Mouse (Mus musculus): ENCODE data around the gene Cldn24. TPM values are rescaled to one million over a fixed set of nuclear protein-coding genes. Genes with fewer than 3 reads are reported as not detected.

Gene Cldn24
- total and polyA plus RNA-seq, 2 experiments from 2014 or later: not detected

DNA sequence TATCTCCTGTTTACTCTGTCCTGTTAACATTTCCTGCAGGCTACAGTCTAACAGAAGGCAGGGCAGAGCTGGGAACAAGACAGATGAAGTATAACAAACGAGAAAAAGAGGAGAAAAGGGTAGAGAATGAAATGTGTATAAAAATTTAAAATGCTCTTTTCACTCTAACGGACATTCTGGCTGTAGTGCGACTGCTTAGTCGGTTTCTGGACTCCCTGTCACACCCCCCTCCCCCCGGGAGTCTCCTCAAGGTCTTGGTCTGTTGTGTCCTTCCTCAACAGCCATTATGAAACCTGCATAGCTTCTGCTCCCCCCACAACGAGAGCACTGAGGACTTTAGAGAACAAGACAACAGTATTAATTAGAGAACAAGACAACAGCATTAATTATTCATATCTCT is 10.7 kb downstream of the Cldn24 start:
- no peak overlapping the region for H3K9ac ChIP-seq (replicated peaks; ENCODE audit: low read depth, low read length)
- ATAC-seq (ENCODE audit: insufficient read depth, low read depth): no peak
- no peak for DNase-seq (ENCODE audit: low spot score)
- peaks cover 57% of the 10 kb centered on the region for H3K36me3 ChIP-seq (replicated peaks; ENCODE audit: control insufficient read depth, insufficient read depth, low read length)
- H3K27me3 ChIP-seq (ENCODE audit: control insufficient read depth, insufficient read depth, low read length): no peaks in the 10 kb centered on the region
- no peaks in the 10 kb centered on the region for H3K9me3 ChIP-seq (replicated peaks; ENCODE audit: control insufficient read depth, low read length)
- H3K4me3 ChIP-seq (ENCODE audit: low read depth, low read length): no peak overlapping the region
- H3K4me2 ChIP-seq (ENCODE audit: low read depth, low read length): no peak overlapping the region
- no peak overlapping the region for H3K27ac ChIP-seq (ENCODE audit: low read depth)
- H3K4me1 ChIP-seq (ENCODE audit: control insufficient read depth, insufficient read depth): no peaks in the 10 kb centered on the region
- WGBS: 82% methylated on average over 6 of the region's 6 CpGs
- no peak for TF ChIP-seq CTCF (IDR thresholded peaks at IDR 0.05; ENCODE audit: low read depth)
- TF ChIP-seq EP300 (IDR thresholded peaks at IDR 0.05; ENCODE audit: low read depth): no peak

DNA sequence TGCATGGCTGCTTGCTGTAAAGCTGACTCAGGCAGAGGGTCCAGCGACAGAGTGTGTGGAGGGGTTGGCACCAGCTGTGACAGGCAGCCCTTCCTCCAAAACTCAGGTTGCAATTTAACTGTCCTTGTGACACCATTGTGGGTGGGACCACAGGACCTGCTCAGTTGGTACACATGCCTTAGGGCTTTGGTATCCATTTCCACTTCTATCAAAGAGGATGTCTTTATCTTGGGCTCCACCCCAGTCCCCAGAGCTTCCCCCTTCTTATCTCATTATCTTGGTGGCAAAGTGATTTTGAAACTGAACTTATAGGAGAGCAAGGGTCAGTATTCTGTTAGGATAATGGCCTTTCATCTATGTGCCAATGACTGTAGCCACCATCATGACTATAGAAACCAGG is 12.0 kb downstream of the Cldn24 start:
- peaks cover 52% of the 10 kb centered on the region for H3K36me3 ChIP-seq (replicated peaks; ENCODE audit: control insufficient read depth, insufficient read depth, low read length)

DNA sequence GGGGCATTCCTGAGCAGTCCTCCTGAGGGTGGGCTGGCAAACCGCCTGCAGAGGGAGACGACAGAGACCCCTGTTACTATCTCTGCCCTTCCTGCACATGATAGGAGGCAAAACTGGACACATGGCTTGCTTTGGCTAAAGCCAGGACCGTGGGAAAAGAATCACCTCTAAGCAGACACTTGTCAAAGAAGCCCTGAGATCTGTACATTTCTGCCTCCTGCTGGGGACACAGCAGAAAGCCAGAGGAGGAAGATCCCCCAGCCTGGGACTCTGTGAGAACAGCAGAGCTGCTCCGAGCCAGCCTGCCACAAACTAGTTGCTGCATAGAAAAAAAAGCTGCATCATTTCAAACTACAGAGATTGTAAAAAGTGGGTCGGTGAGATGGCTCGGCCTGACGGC is 21.1 kb downstream of the Cldn24 start:
- Histone ChIP-seq H3K27ac (ENCODE audit: low read depth) (no peak overlapping the region), H3K4me1 (ENCODE audit: control insufficient read depth, insufficient read depth) (no peaks in the 10 kb centered on the region), H3K4me2 (ENCODE audit: low read depth, low read length) (no peak overlapping the region), H3K9me3 (replicated peaks; ENCODE audit: control insufficient read depth, low read length) (no peaks in the 10 kb centered on the region; the same call in 1 of the 2 replicates), H3K9ac (replicated peaks; ENCODE audit: low read depth, low read length) (no peak overlapping the region), H3K4me3 (ENCODE audit: low read depth, low read length) (no peak overlapping the region), H3K36me3 (replicated peaks; ENCODE audit: control insufficient read depth, insufficient read depth, low read length) (peaks cover 86% of the 10 kb centered on the region), H3K27me3 (ENCODE audit: control insufficient read depth, insufficient read depth, low read length) (no peaks in the 10 kb centered on the region)
- 61% methylated on average over 7 of the region's 7 CpGs for whole genome bisulfite sequencing
- DNase-seq (ENCODE audit: low spot score): peak; percentile 11
- ATAC-seq (ENCODE audit: insufficient read depth, low read depth): peak; percentile 64; the same call in 1 of the 2 replicates
- TF ChIP-seq EP300 (IDR thresholded peaks at IDR 0.05; ENCODE audit: low read depth): no peak
- TF ChIP-seq CTCF (IDR thresholded peaks at IDR 0.05; ENCODE audit: low read depth): peak; percentile 28

More for the DNA sequence above, 12.0 kb downstream of the Cldn24 start:
- H3K27ac ChIP-seq (ENCODE audit: low read depth): no peak overlapping the region
- H3K4me2 ChIP-seq (ENCODE audit: low read depth, low read length): no peak overlapping the region
- 70% methylated on average over 1 of the region's 1 CpGs for WGBS
- ATAC-seq (ENCODE audit: insufficient read depth, low read depth): no peak
- H3K9me3 ChIP-seq (replicated peaks; ENCODE audit: control insufficient read depth, low read length): no peaks in the 10 kb centered on the region
- no peak overlapping the region for H3K4me3 ChIP-seq (ENCODE audit: low read depth, low read length)
- no peaks in the 10 kb centered on the region for H3K27me3 ChIP-seq (ENCODE audit: control insufficient read depth, insufficient read depth, low read length)
- TF ChIP-seq EP300 (IDR thresholded peaks at IDR 0.05; ENCODE audit: low read depth): no peak
- no peak for TF ChIP-seq CTCF (IDR thresholded peaks at IDR 0.05; ENCODE audit: low read depth)
- H3K9ac ChIP-seq (replicated peaks; ENCODE audit: low read depth, low read length): no peak overlapping the region
- H3K4me1 ChIP-seq (ENCODE audit: control insufficient read depth, insufficient read depth): no peaks in the 10 kb centered on the region
- no peak for DNase-seq (ENCODE audit: low spot score)

- Histone ChIP-seq H3K9ac (replicated peaks; ENCODE audit: low read depth, low read length) (no peak overlapping the region), H3K4me3 (ENCODE audit: low read depth, low read length) (no peak overlapping the region), H3K27me3 (ENCODE audit: control insufficient read depth, insufficient read depth, low read length) (no peaks in the 10 kb centered on the region), H3K4me1 (ENCODE audit: control insufficient read depth, insufficient read depth) (no peaks in the 10 kb centered on the region), H3K36me3 (replicated peaks; ENCODE audit: control insufficient read depth, insufficient read depth, low read length) (peaks cover 92% of the 10 kb centered on the region), H3K27ac (ENCODE audit: low read depth) (no peak overlapping the region), H3K9me3 (replicated peaks; ENCODE audit: control insufficient read depth, low read length) (no peaks in the 10 kb centered on the region; the same call in 1 of the 2 replicates), H3K4me2 (ENCODE audit: low read depth, low read length) (no peak overlapping the region)
- TF ChIP-seq EP300 (IDR thresholded peaks at IDR 0.05; ENCODE audit: low read depth) (no peak), CTCF (IDR thresholded peaks at IDR 0.05; ENCODE audit: low read depth) (no peak)
- DNase-seq (ENCODE audit: low spot score) (no peak), ATAC-seq (ENCODE audit: insufficient read depth, low read depth) (no peak)
- WGBS: 94% methylated on average over 10 of the region's 10 CpGs
These were observed 21.7 kb downstream of the Cldn24 start for GRCm38 (mm10) chr8:47843651-47844050.

DNA sequence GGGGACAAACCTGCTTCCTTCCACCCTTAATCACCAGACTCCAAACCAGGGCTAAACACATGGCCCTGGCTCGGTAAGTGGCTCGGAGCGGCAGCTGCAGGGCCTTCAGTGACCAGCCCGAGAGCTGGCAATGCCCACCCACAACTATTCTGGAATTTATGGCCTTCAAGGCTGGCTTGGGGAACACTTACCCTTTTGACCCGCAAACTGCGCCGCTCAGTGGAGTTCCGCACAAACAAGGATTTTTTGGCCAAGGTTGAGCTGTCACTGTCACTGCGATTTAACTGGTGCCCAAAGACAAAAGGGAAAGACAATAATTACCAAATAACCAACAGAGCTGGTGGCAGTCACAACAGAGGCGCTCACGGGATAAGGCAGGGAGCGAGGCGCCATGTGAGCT is 24.0 kb downstream of the Cldn24 start:
- peaks cover 92% of the 10 kb centered on the region for H3K36me3 ChIP-seq (replicated peaks; ENCODE audit: control insufficient read depth, insufficient read depth, low read length)
- no peak for ATAC-seq (ENCODE audit: insufficient read depth, low read depth)
- TF ChIP-seq EP300 (IDR thresholded peaks at IDR 0.05; ENCODE audit: low read depth) (no peak), CTCF (IDR thresholded peaks at IDR 0.05; ENCODE audit: low read depth) (no peak)

DNA sequence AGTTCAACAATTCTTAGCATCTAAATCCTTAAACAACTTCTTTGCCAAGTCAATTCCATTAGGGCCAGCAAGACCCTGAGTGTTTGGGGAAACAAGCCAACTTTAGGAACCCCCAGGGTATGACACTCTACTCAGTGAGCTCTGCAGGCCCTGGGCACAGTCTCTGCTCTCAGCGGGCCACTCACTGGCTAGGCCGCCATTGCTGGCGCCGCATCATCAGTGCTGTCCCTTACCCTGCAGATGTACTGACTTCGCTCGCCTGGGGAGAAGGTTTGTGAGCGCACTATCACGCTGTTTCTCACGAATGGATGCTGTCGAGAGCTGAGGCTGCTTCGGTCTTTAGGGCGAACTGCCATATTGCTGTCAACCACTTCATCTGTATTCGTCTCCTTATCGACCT is 25.2 kb downstream of the Cldn24 start:
- Histone ChIP-seq H3K9ac (replicated peaks; ENCODE audit: low read depth, low read length) (no peak overlapping the region), H3K27me3 (ENCODE audit: control insufficient read depth, insufficient read depth, low read length) (no peaks in the 10 kb centered on the region)
- DNase-seq (ENCODE audit: low spot score): no peak

More for the DNA sequence above, 24.0 kb downstream of the Cldn24 start:
- H3K27me3 ChIP-seq (ENCODE audit: control insufficient read depth, insufficient read depth, low read length): no peaks in the 10 kb centered on the region
- H3K9ac ChIP-seq (replicated peaks; ENCODE audit: low read depth, low read length): no peak overlapping the region
- H3K4me2 ChIP-seq (ENCODE audit: low read depth, low read length): no peak overlapping the region
- H3K4me1 ChIP-seq (ENCODE audit: control insufficient read depth, insufficient read depth): no peaks in the 10 kb centered on the region; the same call in 1 of the 2 replicates
- no peaks in the 10 kb centered on the region for H3K9me3 ChIP-seq (replicated peaks; ENCODE audit: control insufficient read depth, low read length)
- no peak overlapping the region for H3K4me3 ChIP-seq (ENCODE audit: low read depth, low read length)
- DNase-seq (ENCODE audit: low spot score): no peak
- WGBS: 93% methylated on average over 13 of the region's 13 CpGs
- no peak overlapping the region for H3K27ac ChIP-seq (ENCODE audit: low read depth)

More for the DNA sequence above, 25.2 kb downstream of the Cldn24 start:
- Histone ChIP-seq H3K27ac (ENCODE audit: low read depth) (no peak overlapping the region), H3K4me1 (ENCODE audit: control insufficient read depth, insufficient read depth) (peaks cover 2% of the 10 kb centered on the region; the same call in 1 of the 2 replicates), H3K9me3 (replicated peaks; ENCODE audit: control insufficient read depth, low read length) (no peaks in the 10 kb centered on the region), H3K36me3 (replicated peaks; ENCODE audit: control insufficient read depth, insufficient read depth, low read length) (peaks cover 84% of the 10 kb centered on the region), H3K4me2 (ENCODE audit: low read depth, low read length) (no peak overlapping the region), H3K4me3 (ENCODE audit: low read depth, low read length) (no peak overlapping the region)
- TF ChIP-seq EP300 (IDR thresholded peaks at IDR 0.05; ENCODE audit: low read depth) (no peak), CTCF (IDR thresholded peaks at IDR 0.05; ENCODE audit: low read depth) (no peak)
- no peak for ATAC-seq (ENCODE audit: insufficient read depth, low read depth)
- WGBS: 79% methylated on average over 14 of the region's 14 CpGs

Measured in heart, postnatal 0 days (tissue).